Mouse (Mus musculus) hindbrain, postnatal 0 days (tissue): ENCODE measurements around the gene Alkbh1. TPM values are rescaled to one million over a fixed set of nuclear protein-coding genes. Genes with fewer than 3 reads are reported as not detected.
"Not testable (repeated sequence)": the region's sequence is repeated elsewhere in the genome, so short reads cannot be mapped to it uniquely, and the experiment has no call there.

Experiments used
- ATAC-seq: fragments of 200-750 bp; cut with Nextera tagmentation; 2 replicates; pipeline ENCODE4 v1.8.0; 2017; ENCODE audit warnings: mild to moderate bottlenecking, moderate TSS enrichment, moderate library complexity
- DNase-seq: peaks from one replicate; pipeline ENCODE4 v3.0.0-alpha.2; 2015; ENCODE audit warnings: low spot score
- H3K27ac ChIP-seq: fragments of 300-500 bp; sonication (generic); 2 replicates; pipeline ENCODE4 v1.5.1; 2014; ENCODE audit warnings: mild to moderate bottlenecking
- H3K27me3 ChIP-seq: fragments of 300-500 bp; sonication (generic); 2 replicates; pipeline ENCODE4 v1.6.1; 2014; ENCODE audit warnings: low read length, mixed read lengths; ENCODE audit not compliant: insufficient read depth
- H3K36me3 ChIP-seq: fragments of 300-500 bp; sonication (generic); 2 replicates; pipeline ENCODE4 v1.6.1; 2014; ENCODE audit warnings: low read length, mixed read lengths; ENCODE audit not compliant: insufficient read depth
- H3K4me1 ChIP-seq: fragments of 300-500 bp; sonication (generic); 2 replicates; pipeline ENCODE4 v1.6.1; 2014; ENCODE audit warnings: antibody characterized with exemption, low read length, mixed read lengths; ENCODE audit not compliant: insufficient read depth
- H3K4me2 ChIP-seq: fragments of 300-500 bp; sonication (generic); 2 replicates; pipeline ENCODE4 v1.6.1; 2014; ENCODE audit warnings: low read depth, mild to moderate bottlenecking, low read length, moderate library complexity, mixed read lengths
- H3K4me3 ChIP-seq: fragments of 300-500 bp; sonication (generic); 2 replicates; pipeline ENCODE4 v1.5.1; 2014; ENCODE audit warnings: low read length
- H3K9ac ChIP-seq: fragments of 300-500 bp; sonication (generic); replicated peaks from 2 replicates; pipeline ENCODE4 v1.6.1; 2014; ENCODE audit warnings: mild to moderate bottlenecking, low read length, moderate library complexity, mixed read lengths
- H3K9me3 ChIP-seq: fragments of 300-500 bp; sonication (generic); 2 replicates; pipeline ENCODE4 v1.6.1; 2016; ENCODE audit warnings: low read length, mixed read lengths
- CTCF ChIP-seq: IDR thresholded peaks from 2 replicates; pipeline ENCODE4 v1.5.1; 2016; ENCODE audit warnings: antibody characterized with exemption, control low read depth, low read depth
- WGBS: fragments of 180-500 bp; shearing (Covaris S2); extraction: QIAGEN DNeasy Blood & Tissue Kit; methylation state at CpG from one replicate; pipeline ENCODE4 v1.1.7; 2014; 5-methylcytosine and 5-hydroxymethylcytosine counted together
- polyA plus RNA-seq: library from polyadenylated mRNA; unstranded; fragments of >200 nt; fragmentation: Nextera tagmentation; extraction: Ambion mirVana; gene quantifications from 2 replicates; pipeline ENCODE4 v1.2.1, GENCODE M21; 2015
- total RNA-seq: library from RNA; depleted of rRNA; stranded (reverse); fragments of >200 nt; gene quantifications from 2 replicates; pipeline ENCODE4 v1.2.3, GENCODE M21; 2014; rRNA removed

Alkbh1 gene
- total RNA-seq (23.0 and 25.8 TPM in 2 replicates), polyA plus RNA-seq (41.3 and 41.9 TPM in 2 replicates)

- Histone ChIP-seq H3K9ac (peak within 1 kb of the TSS; percentile 73), H3K27ac (peak within 1 kb of the TSS; percentile 94), H3K36me3 (peaks cover 33% of the 10 kb centered on the region; the same call in 1 of the 2 replicates), H3K4me2 (peak within 1 kb of the TSS; percentile 90), H3K4me3 (peak within 1 kb of the TSS; percentile 93), H3K4me1 (peaks cover 6% of the 10 kb centered on the region; the same call in 1 of the 2 replicates), H3K27me3 (no peaks in the 10 kb centered on the region), H3K9me3 (no peaks in the 10 kb centered on the region)
- DNase-seq (peak; percentile 96), ATAC-seq (peak; percentile 96)
- no peak; the same call in 1 of the 2 replicates for TF ChIP-seq CTCF
- under 1% methylated on average over 28 of the region's 28 CpGs for WGBS
Observed at GRCm38 (mm10) chr12:87443700-87444122, at the start of gene Alkbh1, which contains the start of gene Slirp. Gene Alkbh1 (minus strand): TSS chr12:87444017. Gene Slirp (plus strand): TSS chr12:87443896.

GRCm38 (mm10) chr12:87488683-87489082 is 44.9 kb upstream of the Alkbh1 start:
- not testable (repeated sequence) for H3K4me1 ChIP-seq, H3K9ac ChIP-seq, H3K4me2 ChIP-seq, DNase-seq, H3K9me3 ChIP-seq, H3K27me3 ChIP-seq, H3K27ac ChIP-seq, ATAC-seq, H3K36me3 ChIP-seq, H3K4me3 ChIP-seq
- WGBS: 74% methylated on average over 2 of the region's 2 CpGs

DNA sequence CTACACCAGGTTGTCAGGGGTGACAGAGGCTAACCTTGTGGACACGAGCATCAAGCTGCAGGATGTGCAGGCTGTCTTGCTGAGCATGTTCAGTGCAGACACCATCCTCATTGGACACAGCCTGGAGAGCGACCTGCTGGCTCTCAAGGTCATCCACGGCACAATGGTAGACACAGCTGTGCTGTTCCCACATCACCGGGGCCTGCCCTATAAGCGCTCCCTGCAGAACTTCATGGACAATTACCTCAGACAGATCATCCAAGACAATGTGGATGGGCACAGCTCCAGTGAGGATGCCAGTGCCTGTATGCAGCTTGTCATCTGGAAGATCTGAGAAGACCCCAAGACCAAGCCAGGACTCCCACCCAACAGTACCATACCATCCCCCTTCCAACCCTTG is 38.7 kb upstream of the Alkbh1 start:
- not testable (repeated sequence) for H3K4me1 ChIP-seq, H3K9me3 ChIP-seq, H3K36me3 ChIP-seq, H3K27me3 ChIP-seq, H3K4me3 ChIP-seq, DNase-seq, H3K27ac ChIP-seq, H3K9ac ChIP-seq, H3K4me2 ChIP-seq, ATAC-seq
- 74% methylated on average over 5 of the region's 5 CpGs for WGBS

DNA sequence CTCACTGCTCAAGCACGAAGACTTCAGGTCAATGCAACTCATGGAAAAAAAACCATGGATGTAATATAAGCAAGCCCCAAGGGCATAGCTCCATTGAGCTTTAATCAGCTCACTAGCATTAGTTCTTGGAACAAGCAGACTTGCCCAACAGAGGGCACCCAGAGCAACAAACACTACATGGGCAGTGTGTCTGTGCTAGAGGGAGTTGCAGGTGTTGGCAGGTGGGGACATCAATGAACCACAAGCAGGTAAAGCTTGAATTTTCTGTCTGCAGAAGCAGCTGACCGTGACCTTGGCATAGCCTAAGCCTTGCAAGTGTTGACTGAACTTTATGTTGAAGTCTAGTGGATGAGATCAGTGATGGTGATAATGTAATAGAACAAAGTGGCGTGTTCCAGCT is 30.9 kb upstream of the Alkbh1 start:
- no peak overlapping the region for H3K4me3 ChIP-seq
- 86% methylated on average over 3 of the region's 3 CpGs for WGBS
- H3K27ac ChIP-seq: no peak overlapping the region
- DNase-seq (no peak), ATAC-seq (no peak)
- peaks cover 10% of the 10 kb centered on the region; the same call in 1 of the 2 replicates for H3K4me1 ChIP-seq
- no peaks in the 10 kb centered on the region for H3K9me3 ChIP-seq
- no peak overlapping the region for H3K4me2 ChIP-seq
- TF ChIP-seq CTCF: no peak
- H3K9ac ChIP-seq: no peak overlapping the region
- no peaks in the 10 kb centered on the region for H3K36me3 ChIP-seq
- H3K27me3 ChIP-seq: no peaks in the 10 kb centered on the region

DNA sequence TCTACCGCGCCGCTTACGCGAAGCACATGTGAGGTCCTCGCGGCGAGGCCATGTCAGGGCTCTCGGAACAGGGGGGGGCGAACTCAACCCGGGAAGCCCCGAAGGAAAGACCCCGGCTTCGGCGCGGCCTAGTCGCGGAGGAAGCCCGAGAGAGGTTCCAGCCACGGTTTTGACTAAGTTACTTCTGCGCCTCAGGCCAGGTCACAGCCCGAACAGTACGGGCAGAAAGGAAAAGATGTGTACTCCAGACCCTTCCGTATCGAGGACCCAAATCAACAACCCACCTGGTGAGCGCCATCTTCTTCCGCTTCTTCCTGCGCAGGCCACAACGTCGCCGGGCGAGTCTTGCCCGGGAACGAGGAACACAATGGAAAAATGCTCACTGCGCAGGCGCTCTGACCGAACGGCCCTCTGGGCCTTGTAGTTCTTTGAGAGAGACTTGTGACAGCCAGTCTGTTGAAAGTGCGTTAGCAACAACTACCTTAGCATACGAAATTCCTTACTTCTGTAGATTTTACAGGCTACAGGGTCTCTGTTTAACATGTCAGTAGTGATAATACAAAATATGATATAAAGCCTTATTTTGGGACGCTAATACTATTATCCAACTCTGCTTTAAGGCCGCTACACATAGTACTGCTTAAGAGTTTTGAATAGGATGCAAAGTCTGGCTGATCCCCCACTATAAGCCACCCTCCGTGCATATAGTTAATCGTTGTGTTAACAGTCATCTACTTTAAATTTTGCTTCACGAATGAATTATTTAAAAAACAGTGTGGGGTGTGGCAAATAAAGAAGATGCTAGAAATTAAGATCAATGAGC is 28.4 kb upstream of the Alkbh1 start, which contains the start of gene Snw1:
Snw1 (minus strand) TSS at position 311 of the 823 bp plus-strand sequence.
- Histone ChIP-seq H3K4me3 (peak within 1 kb of the TSS; percentile 69), H3K4me1 (peaks cover 10% of the 10 kb centered on the region; the same call in 1 of the 2 replicates), H3K36me3 (peaks cover 8% of the 10 kb centered on the region; the same call in 1 of the 2 replicates), H3K27ac (peak within 1 kb of the TSS; percentile 92), H3K27me3 (no peaks in the 10 kb centered on the region), H3K9me3 (no peaks in the 10 kb centered on the region), H3K9ac (peak within 1 kb of the TSS; percentile 87), H3K4me2 (peak within 1 kb of the TSS; percentile 75)
- ATAC-seq (peak; percentile 98), DNase-seq (peak; percentile 97)
- no peak; the same call in 1 of the 2 replicates for TF ChIP-seq CTCF
- 3% methylated on average over 45 of the region's 45 CpGs for WGBS

DNA sequence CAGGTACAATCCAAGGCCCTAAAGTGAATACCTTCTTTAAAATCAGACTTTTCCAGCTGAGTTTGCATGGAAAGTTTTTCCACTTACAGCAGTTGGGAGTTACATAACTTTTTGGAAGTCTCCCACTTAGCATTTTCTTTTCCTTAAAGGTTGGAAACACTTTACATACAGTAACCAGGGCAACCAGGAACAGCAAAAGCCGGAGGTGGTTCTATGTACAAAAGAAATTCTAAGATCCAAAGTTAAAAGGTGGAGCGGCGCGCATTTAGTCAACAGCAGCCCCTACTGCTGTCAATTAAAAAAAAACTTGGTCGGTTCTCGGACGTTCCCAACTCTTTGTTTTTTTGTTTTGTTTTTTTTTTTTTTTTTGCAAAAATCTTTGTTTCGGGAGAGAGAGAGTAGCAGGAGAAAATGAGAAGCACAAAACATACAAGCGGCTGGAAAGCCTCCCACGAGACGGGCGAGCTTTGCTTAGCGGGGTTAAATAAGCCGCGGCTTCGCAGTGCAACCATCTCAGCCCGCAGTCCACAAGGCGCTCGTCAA is 27.7 kb upstream of the Alkbh1 start:
- ATAC-seq (no peak), DNase-seq (no peak)
- Histone ChIP-seq H3K27ac (peak overlapping the region; percentile 92), H3K4me1 (peaks cover 10% of the 10 kb centered on the region; the same call in 1 of the 2 replicates), H3K27me3 (no peaks in the 10 kb centered on the region), H3K9me3 (no peaks in the 10 kb centered on the region), H3K4me3 (peak overlapping the region; percentile 69), H3K36me3 (peaks cover 15% of the 10 kb centered on the region; the same call in 1 of the 2 replicates), H3K9ac (peak overlapping the region; percentile 87), H3K4me2 (peak overlapping the region; percentile 75)
- WGBS: 1% methylated on average over 19 of the region's 19 CpGs
- TF ChIP-seq CTCF: no peak
